Mouse (Mus musculus) kidney, adult 8-10 months (tissue): Measurements from ENCODE around the gene Gm10772.
"Not testable (repeated sequence)": the region's sequence is repeated elsewhere in the genome, so short reads cannot be mapped to it uniquely, and the experiment has no call there.

ENCODE experiments used
- DNase-seq, 2 experiments: peaks; one replicate each; pipeline ENCODE4 v3.0.0; 2022

Gene Gm10772

DNA sequence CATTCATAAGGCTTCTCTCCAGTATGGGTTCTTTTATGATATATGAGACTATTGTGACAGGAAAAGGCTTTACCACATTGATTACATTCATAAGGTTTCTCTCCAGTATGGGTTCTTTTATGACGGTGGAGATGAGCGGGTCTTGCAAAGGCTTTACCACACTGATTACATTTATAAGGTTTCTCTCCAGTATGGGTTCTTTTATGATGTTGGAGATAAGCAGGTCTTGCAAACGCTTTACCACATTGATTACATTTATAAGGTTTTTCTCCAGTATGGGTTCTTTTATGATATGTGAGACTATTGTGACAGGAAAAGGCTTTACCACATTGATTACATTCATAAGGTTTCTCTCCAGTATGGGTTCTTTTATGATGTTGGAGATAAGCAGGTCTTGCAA lies at the start of gene Gm10772:
Gm10772 (minus strand) TSS at position 101 of the 400 bp plus-strand sequence.
- not testable (repeated sequence) for DNase-seq

DNA sequence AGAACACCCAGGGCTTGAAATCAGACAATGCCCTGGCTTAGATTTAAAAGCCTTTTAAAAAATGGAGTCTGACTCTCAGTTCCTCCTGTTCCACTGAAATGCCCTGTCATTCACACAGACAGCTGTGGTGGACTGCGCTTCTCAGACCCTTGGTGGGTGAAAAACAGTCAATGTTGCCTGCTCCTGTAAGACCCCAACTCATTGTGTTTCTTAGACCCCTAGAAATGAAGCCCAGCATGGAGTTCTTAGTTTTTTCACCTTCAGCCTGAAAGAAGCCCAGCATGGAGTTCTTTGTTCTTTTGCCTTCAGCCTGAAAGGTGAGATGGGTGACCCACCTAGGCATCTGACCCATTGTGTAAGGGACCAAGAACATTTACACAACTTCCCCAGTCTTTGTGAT lies 36.5 kb upstream of the Gm10772 start:
- DNase-seq, result not testable (repeated sequence)

DNA sequence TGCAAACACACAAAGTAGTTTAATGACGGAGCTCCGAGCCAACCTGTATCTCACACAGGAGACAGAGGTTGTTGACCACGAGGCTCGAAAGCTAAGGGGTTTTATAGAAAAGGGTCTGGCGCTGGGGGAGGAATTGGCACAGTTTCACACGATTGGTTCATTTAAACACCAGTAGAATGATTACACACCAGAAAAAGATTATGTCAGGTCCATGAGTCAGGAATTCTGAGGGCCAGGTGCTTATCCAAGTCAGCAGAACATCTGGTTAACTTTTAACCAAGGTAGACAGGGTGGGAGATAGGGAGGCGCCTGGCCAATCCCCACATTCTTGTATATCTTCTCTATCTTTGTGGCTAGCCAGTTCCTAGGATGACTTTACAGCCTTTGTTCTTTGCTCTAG lies 35.8 kb upstream of the Gm10772 start:
- not testable (repeated sequence) for DNase-seq

DNA sequence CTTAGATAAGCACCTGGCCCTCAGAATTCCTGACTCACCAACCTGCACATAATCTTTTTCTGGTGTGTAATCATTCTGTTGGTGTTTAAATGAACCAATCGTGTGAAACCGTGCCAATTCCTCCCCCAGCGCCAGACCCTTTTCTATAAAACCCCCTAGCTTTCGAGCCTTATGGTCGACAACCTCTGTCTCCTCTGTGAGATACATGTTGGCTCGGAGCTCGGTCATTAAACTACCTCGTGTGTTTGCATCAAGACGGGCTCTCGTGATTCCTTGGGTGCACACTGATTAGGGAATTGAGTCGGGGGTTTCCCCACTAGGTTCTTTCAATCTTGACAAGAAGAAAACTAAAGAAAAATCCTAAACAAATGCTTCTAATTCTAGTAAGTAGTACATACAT lies 13.0 kb downstream of the Gm10772 start:
- no peak for DNase-seq

GRCm38 (mm10) chr13:66213811-66214210 lies 13.6 kb downstream of the Gm10772 start:
- not testable (repeated sequence) for DNase-seq

GRCm38 (mm10) chr13:66179172-66179571 lies 48.2 kb downstream of the Gm10772 start:
- DNase-seq, result not testable (repeated sequence)
